10 mouse cellular contexts compared by ENCODE assay signal in genomic region chr2:93380680-93381089, GRCm38 (mm10). TPM values are rescaled to one million over a fixed set of nuclear protein-coding genes. Genes with fewer than 3 reads are reported as not detected.
DNase-seq lines count a peak whose midpoint lies in the region; ATAC-seq lines count a peak whose summit lies in the region.
"Had no signal": no experiment of that assay in that cellular context is flagged by ENCODE, and none has a peak within 500 bp of the region (broad histone marks: within the 10 kb centered on the region; RNA-seq: fewer than 3 reads in every experiment).

No protein-coding gene starts in this region.

- H3K4me3 ChIP-seq in hindbrain, embryonic 10.5 days, result no peak overlapping the region
- H3K4me3 ChIP-seq in hindbrain, embryonic 16.5 days (ENCODE audit: low read length), result no peak overlapping the region
- H3K4me3 ChIP-seq in heart, embryonic 16.5 days (ENCODE audit: low read length), result no peak overlapping the region
- H3K4me3 ChIP-seq in kidney, embryonic 16.5 days (ENCODE audit: low read length), result no peak overlapping the region

- H3K9me3 ChIP-seq in hindbrain, embryonic 10.5 days, result no peaks in the 10 kb centered on the region
- H3K9me3 ChIP-seq in hindbrain, embryonic 16.5 days (ENCODE audit: control insufficient read depth, low read length), result no peaks in the 10 kb centered on the region
- H3K9me3 ChIP-seq in heart, embryonic 16.5 days (replicated peaks; ENCODE audit: control insufficient read depth, low read length), result peaks cover 3% of the 10 kb centered on the region; the same call in 1 of the 2 replicates
- peaks cover 4% of the 10 kb centered on the region; the same call in 1 of the 2 replicates for H3K9me3 ChIP-seq in kidney, embryonic 16.5 days (ENCODE audit: low read length)

- H3K9ac ChIP-seq in hindbrain, embryonic 16.5 days (ENCODE audit: low read depth, low read length), result no peak overlapping the region
- H3K9ac ChIP-seq in heart, embryonic 16.5 days (ENCODE audit: low read length), result no peak overlapping the region
- no peak overlapping the region for H3K9ac ChIP-seq in kidney, embryonic 16.5 days (replicated peaks; ENCODE audit: low read length)

- no peak for ATAC-seq in hindbrain, embryonic 16.5 days
- ATAC-seq in heart, embryonic 16.5 days (replicated peaks; ENCODE audit: extremely low read depth, insufficient read depth, low FRiP score), result peak; percentile 45; the same call in 1 of the 2 replicates
- peak; percentile 49 for ATAC-seq in kidney, embryonic 16.5 days (ENCODE audit: low FRiP score, low TSS enrichment)
- ATAC-seq: forebrain, embryonic 14.5 days had no signal

- no peak overlapping the region for H3K4me2 ChIP-seq in hindbrain, embryonic 16.5 days (ENCODE audit: low read length)
- H3K4me2 ChIP-seq in heart, embryonic 16.5 days (ENCODE audit: low read depth, low read length), result no peak overlapping the region
- no peak overlapping the region for H3K4me2 ChIP-seq in kidney, embryonic 16.5 days (replicated peaks; ENCODE audit: low read depth, low read length)
- H3K4me2 ChIP-seq: liver, embryonic 11.5 days had no signal

- H3K27ac ChIP-seq in hindbrain, embryonic 10.5 days, result 0 out of 2 replicates have a peak overlapping the region, but pooled peaks have one; percentile 0
- no peak overlapping the region for H3K27ac ChIP-seq in hindbrain, embryonic 16.5 days (ENCODE audit: low read depth, low read length)
- H3K27ac ChIP-seq in heart, embryonic 16.5 days (ENCODE audit: low read length), result peak overlapping the region; percentile 59; the same call in 1 of the 2 replicates
- H3K27ac ChIP-seq in kidney, embryonic 16.5 days (ENCODE audit: low read length), result peak overlapping the region; percentile 35; the same call in 1 of the 2 replicates

- no peaks in the 10 kb centered on the region; the same call in 1 of the 2 replicates for H3K27me3 ChIP-seq in hindbrain, embryonic 10.5 days (ENCODE audit: insufficient read depth, poor library complexity, severe bottlenecking)
- H3K27me3 ChIP-seq in hindbrain, embryonic 16.5 days (replicated peaks; ENCODE audit: control insufficient read depth, insufficient read depth, low read length), result no peaks in the 10 kb centered on the region
- H3K27me3 ChIP-seq in heart, embryonic 16.5 days (ENCODE audit: control insufficient read depth, insufficient read depth, low read length), result no peaks in the 10 kb centered on the region
- H3K27me3 ChIP-seq in kidney, embryonic 16.5 days (ENCODE audit: insufficient read depth, low read length), result no peaks in the 10 kb centered on the region

- H3K36me3 ChIP-seq in hindbrain, embryonic 10.5 days, result no peaks in the 10 kb centered on the region
- H3K36me3 ChIP-seq in hindbrain, embryonic 16.5 days (ENCODE audit: control insufficient read depth, insufficient read depth, low read length), result no peaks in the 10 kb centered on the region
- no peaks in the 10 kb centered on the region for H3K36me3 ChIP-seq in heart, embryonic 16.5 days (ENCODE audit: control insufficient read depth, insufficient read depth)
- H3K36me3 ChIP-seq in kidney, embryonic 16.5 days (ENCODE audit: insufficient read depth, low read length), result no peaks in the 10 kb centered on the region

- 47% methylated on average over 2 of the region's 2 CpGs for WGBS in hindbrain, embryonic 10.5 days
- 38% methylated on average over 2 of the region's 2 CpGs for WGBS in hindbrain, embryonic 16.5 days
- 13% methylated on average over 1 of the region's 2 CpGs for WGBS in heart, embryonic 16.5 days
- whole genome bisulfite sequencing in kidney, embryonic 16.5 days, result 24% methylated on average over 2 of the region's 2 CpGs

- peaks cover 45% of the 10 kb centered on the region for H3K4me1 ChIP-seq in hindbrain, embryonic 10.5 days (replicated peaks)
- no peaks in the 10 kb centered on the region for H3K4me1 ChIP-seq in hindbrain, embryonic 16.5 days (ENCODE audit: control insufficient read depth, insufficient read depth, low read depth, low read length)
- no peaks in the 10 kb centered on the region; the same call in 1 of the 2 replicates for H3K4me1 ChIP-seq in heart, embryonic 16.5 days (ENCODE audit: control insufficient read depth, insufficient read depth, low read length)
- H3K4me1 ChIP-seq in kidney, embryonic 16.5 days (ENCODE audit: insufficient read depth, low read length), result 0 out of 2 replicates have a peak, but pooled peaks cover 5% of the 10 kb centered on the region

- DNase-seq in hindbrain, embryonic 10.5 days (ENCODE audit: low spot score), result no peak
- peak; percentile 20 for DNase-seq in lung, postnatal 36 days
- DNase-seq in thymus, postnatal 4 days, result no peak
- DNase-seq in right cerebral cortex, postnatal 4 days, result no peak
- DNase-seq: right cerebral cortex, postnatal 25 days had no signal

RNA-seq across cellular contexts. Expression of gene Tspan18, which starts 46.4 kb away (rescaled TPM):
- polyA plus RNA-seq in hindbrain, embryonic 10.5 days (2016; fragmentation: Nextera tagmentation; extraction: Ambion mirVana), result 48.6 and 55.1 TPM in 2 replicates
- polyA plus RNA-seq in hindbrain, embryonic 16.5 days (2015; fragmentation: Nextera tagmentation; extraction: Ambion mirVana), result 15.7 and 24.2 TPM in 2 replicates
- 28.5 and 33.9 TPM in 2 replicates for polyA plus RNA-seq in heart, embryonic 16.5 days (2015; fragmentation: Nextera tagmentation; extraction: Ambion mirVana)
- 35.0 and 47.0 TPM in 2 replicates for polyA plus RNA-seq in kidney, embryonic 16.5 days (2015; fragmentation: Nextera tagmentation; extraction: Ambion mirVana)
